Mouse (Mus musculus) MEL (cell line): ENCODE results near the gene Mturn.

Experiments
- BHLHE40 ChIP-seq: IDR thresholded peaks from 2 replicates; pipeline ENCODE4 v1.6.1; 2012; ENCODE audit warnings: low read depth, mild to moderate bottlenecking, inconsistent platforms, low read length, improper control_type of control experiment, borderline replicate concordance
- CTCF ChIP-seq, 3 experiments: IDR thresholded peaks in 2 of 3; conservative IDR thresholded peaks in 1 of 3; 2 replicates each; pipeline ENCODE4 v1.5.1; 2011 to 2012; ENCODE audit warnings: low read length in 3 of 3, low read depth in 2 of 3, mild to moderate bottlenecking in 2 of 3, improper control_type of control experiment in 1 of 3, inconsistent platforms in 1 of 3, mixed read lengths in 1 of 3, moderate library complexity in 1 of 3; ENCODE audit not compliant: control insufficient read depth in 1 of 3, insufficient read depth in 1 of 3, poor library complexity in 1 of 3, severe bottlenecking in 1 of 3
- MAX ChIP-seq: IDR thresholded peaks from 2 replicates; pipeline ENCODE4 v1.6.1; 2011; ENCODE audit warnings: low read length, improper control_type of control experiment
- MAZ ChIP-seq: IDR thresholded peaks from 2 replicates; pipeline ENCODE4 v1.6.1; 2012; ENCODE audit warnings: low read depth, mild to moderate bottlenecking, inconsistent platforms, low read length, improper control_type of control experiment
- MYB ChIP-seq: IDR thresholded peaks from 2 replicates; pipeline ENCODE4 v1.6.1; 2011; ENCODE audit warnings: mild to moderate bottlenecking, low read depth, low read length, improper control_type of control experiment
- POLR2A ChIP-seq, 2 experiments: IDR thresholded peaks; 2 replicates each; pipeline ENCODE4 v1.6.1; 2011 to 2012; ENCODE audit warnings: low read length in 2 of 2, mild to moderate bottlenecking in 2 of 2, control low read depth in 1 of 2, improper control_type of control experiment in 1 of 2, low read depth in 1 of 2, moderate library complexity in 1 of 2; ENCODE audit not compliant: control insufficient read depth in 1 of 2, insufficient read depth in 1 of 2, poor library complexity in 1 of 2
- USF2 ChIP-seq, 2 experiments: IDR thresholded peaks; 2 replicates each; pipeline ENCODE4 v1.6.1; 2011 to 2012; ENCODE audit warnings: improper control_type of control experiment in 2 of 2, low read length in 2 of 2, borderline replicate concordance in 1 of 2, inconsistent platforms in 1 of 2, low read depth in 1 of 2, mild to moderate bottlenecking in 1 of 2; ENCODE audit not compliant: insufficient read depth in 1 of 2

DNA sequence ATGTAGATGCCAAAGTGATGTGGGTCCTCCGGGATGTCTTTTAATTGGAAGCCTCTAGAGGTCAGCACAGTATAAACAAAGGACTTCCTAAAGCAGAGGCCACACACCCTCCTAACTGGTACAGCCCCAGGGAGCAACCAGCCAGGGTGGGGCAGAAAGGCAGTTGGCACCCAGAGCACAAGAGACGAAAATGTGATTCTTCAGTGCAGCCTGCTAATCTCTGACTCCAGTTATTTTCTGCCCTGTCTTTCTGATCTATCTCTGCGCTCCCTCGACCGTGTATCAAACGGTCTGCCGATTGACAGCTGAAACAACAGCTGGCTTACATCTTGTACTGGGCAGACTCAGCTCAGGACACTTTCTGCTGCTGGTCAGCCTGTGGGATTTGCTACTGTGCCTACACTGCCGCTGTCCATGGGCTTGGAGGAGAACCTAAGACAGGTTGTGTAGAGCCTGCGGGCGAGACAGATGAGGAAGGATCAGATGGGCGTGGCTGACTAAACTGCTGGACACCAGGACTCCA, 24.0 kb downstream of the Mturn start:
- TF ChIP-seq MAX (no peak), CTCF (IDR thresholded peaks at IDR 0.05 in 2 of 3, conservative IDR thresholded peaks at IDR 0.05 in 1 of 3; ENCODE audit: control insufficient read depth in 1 of 3, insufficient read depth in 1 of 3, low read depth in 2 of 3, low read length in 3 of 3, poor library complexity in 1 of 3, severe bottlenecking in 1 of 3) (peak; percentile 23 to 74 (median 35)), MAZ (no peak), USF2 (IDR thresholded peaks at IDR 0.05; ENCODE audit: borderline replicate concordance in 1 of 2, insufficient read depth in 1 of 2, low read depth in 1 of 2, low read length in 2 of 2) (no peak), BHLHE40 (no peak), MYB (no peak), POLR2A (IDR thresholded peaks at IDR 0.05; ENCODE audit: control insufficient read depth in 1 of 2, insufficient read depth in 1 of 2, low read depth in 1 of 2, low read length in 2 of 2, poor library complexity in 1 of 2) (no peak)
